Mouse (Mus musculus) midbrain, embryonic 14.5 days (tissue): ENCODE results near the gene Tprg. TPM values are rescaled to one million over a fixed set of nuclear protein-coding genes. Genes with fewer than 3 reads are reported as not detected.

Experiments used
- ATAC-seq: fragments of 200-750 bp; cut with Nextera tagmentation; 2 replicates; pipeline ENCODE4 v1.8.0; 2017; ENCODE audit warnings: moderate number of reproducible peaks, moderate library complexity; ENCODE audit not compliant: low FRiP score, low TSS enrichment
- DNase-seq: peaks from one replicate; pipeline ENCODE4 v3.0.0-alpha.2; 2015
- H3K27ac ChIP-seq: fragments of 300-500 bp; sonication (generic); replicated peaks from 2 replicates; pipeline ENCODE4 v1.5.1; 2014; ENCODE audit warnings: mild to moderate bottlenecking, low read depth, low read length, moderate library complexity
- H3K27me3 ChIP-seq: fragments of 300-500 bp; sonication (generic); 2 replicates; pipeline ENCODE4 v1.6.1; 2014; ENCODE audit warnings: low read length, control low read depth, mixed read lengths; ENCODE audit not compliant: control insufficient read depth, insufficient read depth
- H3K36me3 ChIP-seq: fragments of 300-500 bp; sonication (generic); 2 replicates; pipeline ENCODE4 v1.6.1; 2014; ENCODE audit warnings: low read length, control low read depth; ENCODE audit not compliant: control insufficient read depth, insufficient read depth
- H3K4me1 ChIP-seq: fragments of 300-500 bp; sonication (generic); 2 replicates; pipeline ENCODE4 v1.6.1; 2014; ENCODE audit warnings: mild to moderate bottlenecking, antibody characterized with exemption, low read length, control low read depth; ENCODE audit not compliant: control insufficient read depth, insufficient read depth
- H3K4me2 ChIP-seq: fragments of 300-500 bp; sonication (generic); 2 replicates; pipeline ENCODE4 v1.6.1; 2014; ENCODE audit warnings: mild to moderate bottlenecking, low read length, moderate library complexity
- H3K4me3 ChIP-seq: fragments of 300-500 bp; sonication (generic); replicated peaks from 2 replicates; pipeline ENCODE4 v1.5.1; 2014; ENCODE audit warnings: low read depth, low read length
- H3K9ac ChIP-seq: fragments of 300-500 bp; sonication (generic); replicated peaks from 2 replicates; pipeline ENCODE4 v1.6.1; 2014; ENCODE audit warnings: mild to moderate bottlenecking, low read length, moderate library complexity
- H3K9me3 ChIP-seq: fragments of 300-500 bp; sonication (generic); 2 replicates; pipeline ENCODE4 v1.6.1; 2016; ENCODE audit warnings: low read length, control low read depth, mixed read lengths; ENCODE audit not compliant: control insufficient read depth
- WGBS: fragments of 180-500 bp; shearing (Covaris S2); extraction: QIAGEN DNeasy Blood & Tissue Kit; methylation state at CpG from one replicate; pipeline ENCODE4 v1.1.7; 2014; 5-methylcytosine and 5-hydroxymethylcytosine counted together
- polyA plus RNA-seq: library from polyadenylated mRNA; unstranded; fragments of >200 nt; fragmentation: Nextera tagmentation; extraction: Ambion mirVana; gene quantifications from 2 replicates; pipeline ENCODE4 v1.2.1, GENCODE M21; 2014

Gene Tprg
- polyA plus RNA-seq, 1 experiment from 2014 or later = not detected

GRCm38 (mm10) chr16:25298204-25298603, 11.6 kb downstream of the Tprg start:
- no peak for ATAC-seq
- H3K27ac ChIP-seq = no peak overlapping the region
- DNase-seq = no peak
- no peak overlapping the region for H3K4me3 ChIP-seq
- no peaks in the 10 kb centered on the region for H3K9me3 ChIP-seq
- 77% methylated on average over 1 of the region's 1 CpGs for WGBS
- H3K9ac ChIP-seq = no peak overlapping the region
- H3K36me3 ChIP-seq = no peaks in the 10 kb centered on the region
- no peaks in the 10 kb centered on the region for H3K4me1 ChIP-seq
- no peaks in the 10 kb centered on the region for H3K27me3 ChIP-seq
- H3K4me2 ChIP-seq = no peak overlapping the region

- ATAC-seq = no peak
- Histone ChIP-seq H3K27ac (no peak overlapping the region), H3K4me2 (no peak overlapping the region), H3K4me3 (no peak overlapping the region), H3K9me3 (no peaks in the 10 kb centered on the region), H3K9ac (no peak overlapping the region), H3K36me3 (no peaks in the 10 kb centered on the region), H3K27me3 (no peaks in the 10 kb centered on the region), H3K4me1 (no peaks in the 10 kb centered on the region)
- WGBS = 95% methylated on average over 4 of the region's 4 CpGs
- DNase-seq = no peak
These were observed 16.0 kb downstream of the Tprg start for GRCm38 (mm10) chr16:25302616-25303015.

- Histone ChIP-seq H3K36me3 (no peaks in the 10 kb centered on the region), H3K27ac (no peak overlapping the region), H3K4me3 (no peak overlapping the region), H3K4me1 (no peaks in the 10 kb centered on the region), H3K9me3 (no peaks in the 10 kb centered on the region), H3K4me2 (no peak overlapping the region), H3K27me3 (no peaks in the 10 kb centered on the region), H3K9ac (no peak overlapping the region)
- WGBS = 88% methylated on average over 5 of the region's 5 CpGs
- ATAC-seq (no peak), DNase-seq (no peak)
These were observed 27.4 kb downstream of the Tprg start for GRCm38 (mm10) chr16:25314006-25314405.

GRCm38 (mm10) chr16:25315090-25315489, 28.5 kb downstream of the Tprg start:
- 89% methylated on average over 3 of the region's 3 CpGs for WGBS
- no peak overlapping the region for H3K4me3 ChIP-seq
- no peaks in the 10 kb centered on the region for H3K27me3 ChIP-seq
- no peaks in the 10 kb centered on the region for H3K9me3 ChIP-seq
- DNase-seq (no peak), ATAC-seq (no peak)
- no peaks in the 10 kb centered on the region for H3K4me1 ChIP-seq
- H3K36me3 ChIP-seq = no peaks in the 10 kb centered on the region
- no peak overlapping the region for H3K9ac ChIP-seq
- no peak overlapping the region for H3K27ac ChIP-seq
- H3K4me2 ChIP-seq = no peak overlapping the region

GRCm38 (mm10) chr16:25325631-25326238, 39.1 kb downstream of the Tprg start:
- WGBS = 85% methylated on average over 2 of the region's 2 CpGs
- H3K9ac ChIP-seq = no peak overlapping the region
- no peak overlapping the region for H3K4me3 ChIP-seq
- DNase-seq (no peak), ATAC-seq (no peak)
- no peak overlapping the region for H3K4me2 ChIP-seq
- no peaks in the 10 kb centered on the region for H3K4me1 ChIP-seq
- no peak overlapping the region for H3K27ac ChIP-seq
- H3K27me3 ChIP-seq = no peaks in the 10 kb centered on the region
- H3K9me3 ChIP-seq = no peaks in the 10 kb centered on the region
- no peaks in the 10 kb centered on the region for H3K36me3 ChIP-seq

- 30% methylated on average over 10 of the region's 10 CpGs for WGBS
- H3K4me2 ChIP-seq = no peak overlapping the region
These were observed 46.9 kb downstream of the Tprg start for GRCm38 (mm10) chr16:25333279-25334219.

GRCm38 (mm10) chr16:25335058-25335703, 48.6 kb downstream of the Tprg start:
- ATAC-seq = no peak
- H3K9me3 ChIP-seq = no peaks in the 10 kb centered on the region
- DNase-seq = no peak
- H3K4me3 ChIP-seq = no peak overlapping the region
- H3K27ac ChIP-seq = no peak overlapping the region
- no peak overlapping the region for H3K9ac ChIP-seq
- no peaks in the 10 kb centered on the region for H3K27me3 ChIP-seq
- H3K36me3 ChIP-seq = no peaks in the 10 kb centered on the region
- no peaks in the 10 kb centered on the region; the same call in 1 of the 2 replicates for H3K4me1 ChIP-seq
- H3K4me2 ChIP-seq = no peak overlapping the region
- 20% methylated on average over 4 of the region's 4 CpGs for WGBS

More at GRCm38 (mm10) chr16:25333279-25334219, 46.9 kb downstream of the Tprg start:
- no peak for ATAC-seq
- H3K27me3 ChIP-seq = no peaks in the 10 kb centered on the region
- no peaks in the 10 kb centered on the region; the same call in 1 of the 2 replicates for H3K4me1 ChIP-seq
- H3K27ac ChIP-seq = no peak overlapping the region
- no peak overlapping the region for H3K9ac ChIP-seq
- no peaks in the 10 kb centered on the region for H3K9me3 ChIP-seq
- H3K36me3 ChIP-seq = no peaks in the 10 kb centered on the region
- H3K4me3 ChIP-seq = no peak overlapping the region
- peak; percentile 9 for DNase-seq

- Histone ChIP-seq H3K4me2 (no peak overlapping the region), H3K27me3 (no peaks in the 10 kb centered on the region), H3K9ac (no peak overlapping the region), H3K36me3 (no peaks in the 10 kb centered on the region), H3K9me3 (no peaks in the 10 kb centered on the region), H3K4me1 (no peaks in the 10 kb centered on the region), H3K4me3 (no peak overlapping the region), H3K27ac (no peak overlapping the region)
- DNase-seq = peak; percentile 85
- ATAC-seq = peak; percentile 36; the same call in 1 of the 2 replicates
- WGBS = 9% methylated on average over 3 of the region's 3 CpGs
These were observed 63.0 kb downstream of the Tprg start for GRCm38 (mm10) chr16:25349626-25350025.
